In the genomic region with DNA sequence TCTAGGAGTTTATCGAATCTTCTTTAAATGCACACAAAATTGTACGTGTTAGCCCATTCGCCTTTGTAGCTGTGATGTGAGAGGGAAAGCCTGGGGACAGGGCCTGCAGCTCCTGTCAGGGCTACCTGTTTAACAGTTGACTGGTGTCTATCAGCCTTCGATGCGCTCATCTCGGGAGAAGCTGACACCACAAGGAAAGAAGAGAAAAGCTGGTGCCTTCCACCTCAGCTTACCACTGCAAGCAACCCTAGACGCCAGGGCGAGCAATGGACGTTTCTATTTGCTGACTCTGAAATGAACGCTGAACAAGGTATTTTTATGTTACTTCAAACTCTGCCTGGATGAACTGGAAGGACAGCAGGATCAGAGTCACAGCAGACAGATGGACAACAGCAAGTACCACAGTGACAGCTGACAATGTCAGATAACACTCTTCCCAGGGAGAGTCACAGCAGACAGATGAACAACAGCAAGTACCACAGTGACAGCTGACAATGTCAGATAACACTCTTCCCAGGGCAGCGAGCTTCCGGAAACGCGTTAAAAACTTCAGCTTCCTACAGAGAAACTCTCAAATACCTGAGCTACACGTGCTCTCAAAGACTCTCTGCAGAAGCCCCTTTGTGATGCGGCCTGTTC, we compare ENCODE assay signal across 17 mouse cellular contexts. TPM values are rescaled to one million over a fixed set of nuclear protein-coding genes. Genes with fewer than 3 reads are reported as not detected.
DNase-seq lines count a peak whose midpoint lies in the region; ATAC-seq and TF ChIP-seq lines count a peak whose summit lies in the region.
"Had no signal": no experiment of that assay in that cellular context is flagged by ENCODE, and none has a peak within 500 bp of the region (broad histone marks: within the 10 kb centered on the region; RNA-seq: fewer than 3 reads in every experiment).

No protein-coding gene starts in this region.

- no peak overlapping the region for H3K4me2 ChIP-seq in intestine, embryonic 14.5 days (ENCODE audit: low read length)
- no peak overlapping the region for H3K4me2 ChIP-seq in intestine, postnatal 0 days (replicated peaks; ENCODE audit: low read depth)
- H3K4me2 ChIP-seq in midbrain, postnatal 0 days (ENCODE audit: low read depth, low read length, poor library complexity, severe bottlenecking): no peak overlapping the region
- H3K4me2 ChIP-seq: lung, embryonic 15.5 days had no signal

- no peak overlapping the region for H3K4me3 ChIP-seq in intestine, embryonic 14.5 days (ENCODE audit: low read depth, low read length)
- no peak overlapping the region for H3K4me3 ChIP-seq in intestine, postnatal 0 days (ENCODE audit: low read depth, low read length)
- no peak overlapping the region for H3K4me3 ChIP-seq in midbrain, postnatal 0 days (ENCODE audit: low read depth, low read length)
- H3K4me3 ChIP-seq: lung, embryonic 15.5 days had no signal

- 79% methylated on average over 16 of the region's 16 CpGs for WGBS in intestine, embryonic 14.5 days
- WGBS in intestine, postnatal 0 days: 72% methylated on average over 16 of the region's 16 CpGs
- WGBS in midbrain, postnatal 0 days: 86% methylated on average over 16 of the region's 16 CpGs

- TF ChIP-seq CTCF in intestine, postnatal 0 days (IDR thresholded peaks at IDR 0.05; ENCODE audit: low read depth): no peak
- no peak for TF ChIP-seq CTCF in midbrain, postnatal 0 days (IDR thresholded peaks at IDR 0.05)

- ATAC-seq in intestine, embryonic 14.5 days (replicated peaks; ENCODE audit: low FRiP score, low TSS enrichment, low read depth): no peak
- no peak for ATAC-seq in intestine, postnatal 0 days
- ATAC-seq in erythroid progenitor cell, adult 5-6 weeks (replicated peaks; ENCODE audit: low FRiP score, poor library complexity, severe bottlenecking): peak; percentile 94
- ATAC-seq in megakaryocyte, adult 5-6 weeks (ENCODE audit: poor library complexity, severe bottlenecking): peak; percentile 59
- no peak for ATAC-seq in midbrain, postnatal 0 days (ENCODE audit: low FRiP score)
- ATAC-seq: forebrain, embryonic 14.5 days; midbrain, embryonic 16.5 days had no signal

- peak overlapping the region; percentile 59; the same call in 1 of the 2 replicates for H3K27ac ChIP-seq in intestine, embryonic 14.5 days (ENCODE audit: low read depth)
- H3K27ac ChIP-seq in intestine, postnatal 0 days (ENCODE audit: low read depth, low read length): no peak overlapping the region
- no peak overlapping the region for H3K27ac ChIP-seq in midbrain, postnatal 0 days (ENCODE audit: low read depth, low read length)
- H3K27ac ChIP-seq: lung, embryonic 15.5 days had no signal

- peaks cover 45% of the 10 kb centered on the region for H3K36me3 ChIP-seq in intestine, embryonic 14.5 days (ENCODE audit: control insufficient read depth, insufficient read depth, low read length)
- peaks cover 38% of the 10 kb centered on the region for H3K36me3 ChIP-seq in intestine, postnatal 0 days (ENCODE audit: control insufficient read depth, insufficient read depth)
- peaks cover 20% of the 10 kb centered on the region for H3K36me3 ChIP-seq in midbrain, postnatal 0 days (ENCODE audit: insufficient read depth, low read length)

- no peak overlapping the region for H3K9ac ChIP-seq in intestine, embryonic 14.5 days (ENCODE audit: low read length)
- H3K9ac ChIP-seq in intestine, postnatal 0 days (ENCODE audit: low read depth, low read length): no peak overlapping the region
- H3K9ac ChIP-seq in midbrain, postnatal 0 days (replicated peaks; ENCODE audit: low read length, poor library complexity, severe bottlenecking): no peak overlapping the region
- H3K9ac ChIP-seq: lung, embryonic 15.5 days had no signal

- intact Hi-C loops in left cerebral cortex, postnatal 4 days (cut with DNase I): no loop called here

- DNase-seq in intestine, embryonic 14.5 days (ENCODE audit: low spot score): no peak
- peak; percentile 72 for DNase-seq in c-Kit-positive CD71-positive TER-119-negative erythroid progenitor cells, embryonic 14.5 days (ENCODE audit: low read depth)
- no peak for DNase-seq in midbrain, postnatal 0 days (ENCODE audit: low spot score)
- DNase-seq in left cerebral cortex, postnatal 4 days: no peak
- DNase-seq in lung, postnatal 36 days: no peak
- DNase-seq: adrenal gland, adult 8-10 months; cerebellum, adult 11 months; gastrocnemius, postnatal 25 days; kidney, postnatal 4 days; right cerebral cortex, postnatal 4 days; thymus, adult 2 months had no signal

- H3K9me3 ChIP-seq in intestine, embryonic 14.5 days (ENCODE audit: control insufficient read depth, low read length): no peaks in the 10 kb centered on the region
- H3K9me3 ChIP-seq in intestine, postnatal 0 days (ENCODE audit: control insufficient read depth): no peaks in the 10 kb centered on the region
- H3K9me3 ChIP-seq in midbrain, postnatal 0 days (ENCODE audit: low read length): no peaks in the 10 kb centered on the region
- H3K9me3 ChIP-seq: lung, embryonic 15.5 days had no signal

- H3K4me1 ChIP-seq in intestine, embryonic 14.5 days (replicated peaks; ENCODE audit: control insufficient read depth, insufficient read depth, low read length): peaks cover 4% of the 10 kb centered on the region; the same call in 1 of the 2 replicates
- no peaks in the 10 kb centered on the region; the same call in 1 of the 2 replicates for H3K4me1 ChIP-seq in intestine, postnatal 0 days (replicated peaks; ENCODE audit: control insufficient read depth, insufficient read depth, low read length)
- no peaks in the 10 kb centered on the region for H3K4me1 ChIP-seq in midbrain, postnatal 0 days (ENCODE audit: insufficient read depth, low read length)
- H3K4me1 ChIP-seq: lung, embryonic 15.5 days had no signal

- no peaks in the 10 kb centered on the region for H3K27me3 ChIP-seq in intestine, embryonic 14.5 days (replicated peaks; ENCODE audit: control insufficient read depth, insufficient read depth, low read length)
- H3K27me3 ChIP-seq in intestine, postnatal 0 days (replicated peaks; ENCODE audit: control insufficient read depth, insufficient read depth, low read length): no peaks in the 10 kb centered on the region
- H3K27me3 ChIP-seq in midbrain, postnatal 0 days (ENCODE audit: insufficient read depth, low read length): no peaks in the 10 kb centered on the region
- H3K27me3 ChIP-seq: lung, embryonic 15.5 days had no signal

RNA-seq across cellular contexts. Expression of gene Lrpprc, which starts 14.1 kb away (rescaled TPM):
- polyA plus RNA-seq in intestine, embryonic 14.5 days (2014; fragmentation: Nextera tagmentation; extraction: Ambion mirVana): 61.7 and 63.2 TPM in 2 replicates
- 15.3 and 15.9 TPM in 2 replicates for polyA plus RNA-seq in intestine, postnatal 0 days (2015; fragmentation: Nextera tagmentation; extraction: Ambion mirVana)
- total RNA-seq in erythroid progenitor cell, adult 5-6 weeks (2015; ENCODE audit: low replicate concordance): 20.5 and 30.3 TPM in 2 replicates
- 31.0 and 58.3 TPM in 2 replicates for total RNA-seq in erythroid progenitor cell, adult 5-6 weeks (2017; ENCODE audit: low replicate concordance)
- 17.5 and 18.2 TPM in 2 replicates for total RNA-seq in megakaryocyte, adult 5-6 weeks (2015)
- total RNA-seq in megakaryocyte, adult 5-6 weeks (2017): 32.5 and 34.3 TPM in 2 replicates
- 53.5 and 68.0 TPM in 2 replicates for total RNA-seq in midbrain, postnatal 0 days (2014; rRNA removed)
- 39.1 and 41.3 TPM in 2 replicates for polyA plus RNA-seq in midbrain, postnatal 0 days (2015; fragmentation: Nextera tagmentation; extraction: Ambion mirVana)
- total RNA-seq in left cerebral cortex, postnatal 4 days (2021): 10 to 100 TPM; 64.8 to 67.7 TPM

Comparison
In these comparisons a context has a peak if more than half of its experiments do, and no peak if none do; other contexts are left out.
1. ATAC-seq: peak in erythroid progenitor cell, adult 5-6 weeks (single experiment) and megakaryocyte, adult 5-6 weeks (single experiment); none in intestine, embryonic 14.5 days (single experiment), intestine, postnatal 0 days (single experiment) and midbrain, postnatal 0 days (single experiment).